Mouse (Mus musculus): ENCODE results near the gene Ppp1r15a.

- no peak for TF ChIP-seq CTCF (IDR thresholded peaks at IDR 0.05; ENCODE audit: control insufficient read depth, insufficient read depth, insufficient read length)
- no peak for TF ChIP-seq USF1 (IDR thresholded peaks at IDR 0.05; ENCODE audit: low read depth)
- no peak for TF ChIP-seq MYOG (IDR thresholded peaks at IDR 0.05; ENCODE audit: control insufficient read depth, extremely low read depth, insufficient read length)
- no peak for TF ChIP-seq MAX (IDR thresholded peaks at IDR 0.05)
- TF ChIP-seq FOSL1 (IDR thresholded peaks at IDR 0.05; ENCODE audit: insufficient read depth, low read length, poor library complexity, severe bottlenecking), result no peak
- TF ChIP-seq MYOD1 (IDR thresholded peaks at IDR 0.05; ENCODE audit: control insufficient read depth, insufficient read length, low read depth), result no peak
- no peak for TF ChIP-seq CEBPB (IDR thresholded peaks at IDR 0.05; ENCODE audit: low read depth)
These were observed 6.5 kb downstream of the Ppp1r15a start for GRCm38 (mm10) chr7:45519345-45520120.

Data from C2C12 (cell line).